Mouse (Mus musculus) intestine, embryonic 15.5 days (tissue): ENCODE results near the gene Ppfia1. TPM values are rescaled to one million over a fixed set of nuclear protein-coding genes. Genes with fewer than 3 reads are reported as not detected.

Experiments used
- ATAC-seq: fragments of 200-750 bp; cut with Nextera tagmentation; 2 replicates; pipeline ENCODE4 v1.8.0; 2017; ENCODE audit warnings: moderate TSS enrichment, moderate library complexity
- H3K27ac ChIP-seq: fragments of 300-500 bp; sonication (generic); 2 replicates; pipeline ENCODE4 v1.5.1; 2015; ENCODE audit warnings: mild to moderate bottlenecking, inconsistent platforms
- H3K27me3 ChIP-seq: fragments of 300-500 bp; sonication (generic); replicated peaks from 2 replicates; pipeline ENCODE4 v1.6.1; 2015; ENCODE audit warnings: inconsistent platforms
- H3K36me3 ChIP-seq: fragments of 300-500 bp; sonication (generic); 2 replicates; pipeline ENCODE4 v1.6.1; 2015; ENCODE audit warnings: inconsistent platforms
- H3K4me1 ChIP-seq: fragments of 300-500 bp; sonication (generic); replicated peaks from 2 replicates; pipeline ENCODE4 v1.6.1; 2015; ENCODE audit warnings: inconsistent platforms
- H3K4me2 ChIP-seq: fragments of 300-500 bp; sonication (generic); replicated peaks from 2 replicates; pipeline ENCODE4 v1.6.1; 2015; ENCODE audit warnings: mild to moderate bottlenecking, inconsistent platforms
- H3K4me3 ChIP-seq: fragments of 300-500 bp; sonication (generic); replicated peaks from 2 replicates; pipeline ENCODE4 v1.5.1; 2015; ENCODE audit warnings: inconsistent platforms
- H3K9ac ChIP-seq: fragments of 300-500 bp; sonication (generic); 2 replicates; pipeline ENCODE4 v1.6.1; 2015; ENCODE audit warnings: inconsistent platforms
- H3K9me3 ChIP-seq: fragments of 300-500 bp; sonication (generic); 2 replicates; pipeline ENCODE4 v1.6.1; 2016; ENCODE audit warnings: inconsistent platforms
- WGBS: fragments of 180-500 bp; shearing (Covaris S2); methylation state at CpG from one replicate; pipeline ENCODE4 v1.1.7; 2015; 5-methylcytosine and 5-hydroxymethylcytosine counted together
- polyA plus RNA-seq: library from polyadenylated mRNA; unstranded; fragments of >200 nt; fragmentation: Nextera tagmentation; extraction: Ambion mirVana; gene quantifications from 2 replicates; pipeline ENCODE4 v1.2.1, GENCODE M21; 2015

The Ppfia1 gene
- polyA plus RNA-seq, 1 experiment from 2014 or later, result 25.5 TPM

GRCm38 (mm10) chr7:144444788-144445187, 108.7 kb downstream of the Ppfia1 start:
- H3K9ac ChIP-seq, result no peak overlapping the region
- peaks cover 58% of the 10 kb centered on the region for H3K36me3 ChIP-seq
- H3K4me3 ChIP-seq, result no peak overlapping the region
- WGBS, result 87% methylated on average over 7 of the region's 7 CpGs
- no peak overlapping the region for H3K4me2 ChIP-seq
- no peaks in the 10 kb centered on the region for H3K27me3 ChIP-seq
- no peaks in the 10 kb centered on the region for H3K9me3 ChIP-seq
- H3K4me1 ChIP-seq, result no peaks in the 10 kb centered on the region
- no peak overlapping the region for H3K27ac ChIP-seq
- no peak for ATAC-seq

GRCm38 (mm10) chr7:144441976-144442375, 111.6 kb downstream of the Ppfia1 start:
- Histone ChIP-seq H3K4me2 (no peak overlapping the region), H3K27ac (no peak overlapping the region), H3K36me3 (peaks cover 69% of the 10 kb centered on the region), H3K4me3 (no peak overlapping the region), H3K27me3 (no peaks in the 10 kb centered on the region), H3K9me3 (no peaks in the 10 kb centered on the region), H3K4me1 (no peaks in the 10 kb centered on the region), H3K9ac (no peak overlapping the region)
- 89% methylated on average over 4 of the region's 4 CpGs for WGBS
- ATAC-seq, result no peak

DNA sequence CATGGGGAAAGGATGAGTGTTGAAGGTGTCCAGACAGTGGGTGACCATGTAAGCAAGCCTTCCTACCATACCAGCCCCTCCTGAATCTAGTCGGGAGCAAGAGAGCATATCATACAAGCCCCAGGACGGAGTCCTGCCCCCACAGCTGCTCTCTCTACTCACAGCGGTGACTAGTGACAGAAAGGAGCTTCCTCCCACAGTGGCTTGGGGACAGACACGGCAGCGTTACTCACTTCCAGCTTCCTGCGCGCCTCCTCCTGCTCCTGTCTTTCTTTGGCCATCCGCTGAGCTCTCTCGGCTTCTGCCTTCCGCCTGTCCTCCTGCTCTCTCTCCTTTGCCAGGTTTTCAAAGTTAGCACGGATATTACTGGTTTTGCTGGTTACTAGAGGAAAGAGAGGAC, 112.1 kb downstream of the Ppfia1 start:
- no peak for ATAC-seq
- no peaks in the 10 kb centered on the region for H3K27me3 ChIP-seq

GRCm38 (mm10) chr7:144438811-144439210, 114.7 kb downstream of the Ppfia1 start:
- no peak for ATAC-seq
- Histone ChIP-seq H3K4me1 (no peaks in the 10 kb centered on the region), H3K4me2 (no peak overlapping the region), H3K9me3 (no peaks in the 10 kb centered on the region), H3K36me3 (peaks cover 59% of the 10 kb centered on the region), H3K9ac (no peak overlapping the region), H3K27me3 (no peaks in the 10 kb centered on the region), H3K4me3 (no peak overlapping the region), H3K27ac (no peak overlapping the region)
- 98% methylated on average over 7 of the region's 7 CpGs for WGBS

More for the DNA sequence above, 112.1 kb downstream of the Ppfia1 start:
- Histone ChIP-seq H3K9ac (no peak overlapping the region), H3K36me3 (peaks cover 72% of the 10 kb centered on the region), H3K27ac (no peak overlapping the region), H3K4me1 (no peaks in the 10 kb centered on the region), H3K9me3 (no peaks in the 10 kb centered on the region), H3K4me2 (no peak overlapping the region), H3K4me3 (no peak overlapping the region)
- 92% methylated on average over 11 of the region's 11 CpGs for WGBS

DNA sequence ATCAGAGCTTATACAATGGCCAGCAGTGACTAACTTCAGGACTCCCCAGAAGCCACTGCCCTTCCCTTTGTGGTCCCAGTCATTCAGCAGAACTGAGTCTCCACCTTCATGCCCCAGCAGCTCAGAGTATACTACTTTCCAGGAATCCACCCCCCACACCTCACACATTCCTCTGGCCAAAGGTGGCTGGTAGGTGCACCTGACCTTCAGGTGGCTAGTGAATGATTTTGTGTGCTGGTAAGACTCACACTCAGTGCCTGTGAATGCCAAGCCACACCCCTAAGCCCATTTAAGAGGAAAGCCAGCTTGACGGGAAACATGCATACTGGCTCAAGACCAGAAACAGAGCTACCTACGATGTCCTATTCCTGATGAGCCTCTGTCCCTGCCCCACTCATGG, 120.6 kb downstream of the Ppfia1 start:
- no peaks in the 10 kb centered on the region for H3K9me3 ChIP-seq
- H3K9ac ChIP-seq, result no peak overlapping the region
- WGBS, result 60% methylated on average over 2 of the region's 2 CpGs
- no peak overlapping the region for H3K4me3 ChIP-seq
- no peak for ATAC-seq
- peaks cover 17% of the 10 kb centered on the region for H3K36me3 ChIP-seq
- no peaks in the 10 kb centered on the region for H3K27me3 ChIP-seq
- no peak overlapping the region for H3K4me2 ChIP-seq
- H3K4me1 ChIP-seq, result no peaks in the 10 kb centered on the region
- no peak overlapping the region for H3K27ac ChIP-seq

GRCm38 (mm10) chr7:144427460-144427859, 126.1 kb downstream of the Ppfia1 start:
- no peak overlapping the region for H3K9ac ChIP-seq
- WGBS, result 79% methylated on average over 3 of the region's 3 CpGs
- no peaks in the 10 kb centered on the region for H3K36me3 ChIP-seq

More at GRCm38 (mm10) chr7:144427460-144427859, 126.1 kb downstream of the Ppfia1 start:
- Histone ChIP-seq H3K9me3 (no peaks in the 10 kb centered on the region), H3K27me3 (no peaks in the 10 kb centered on the region), H3K4me2 (no peak overlapping the region), H3K27ac (no peak overlapping the region), H3K4me3 (no peak overlapping the region), H3K4me1 (no peaks in the 10 kb centered on the region)
- no peak for ATAC-seq

Other genes with a start within 250 kb of the Ppfia1 start
- gene Cttn, start 82.7 kb downstream of the Ppfia1 start, polyA plus RNA-seq, result 139 and 146 TPM in 2 replicates
- gene Fadd, start 28.7 kb upstream of the Ppfia1 start, polyA plus RNA-seq, result 12.8 and 13.0 TPM in 2 replicates
- gene Ano1, start 198.2 kb upstream of the Ppfia1 start, polyA plus RNA-seq, result 23.6 and 27.8 TPM in 2 replicates